Mouse (Mus musculus) kidney, postnatal 25 days (tissue): ENCODE measurements around the gene Gm19402.

Experiments used
- DNase-seq, 2 experiments: peaks; one replicate each; pipeline ENCODE4 v3.0.0; 2021; ENCODE audit warnings: mixed read lengths in 2 of 2

Gm19402 gene

DNA sequence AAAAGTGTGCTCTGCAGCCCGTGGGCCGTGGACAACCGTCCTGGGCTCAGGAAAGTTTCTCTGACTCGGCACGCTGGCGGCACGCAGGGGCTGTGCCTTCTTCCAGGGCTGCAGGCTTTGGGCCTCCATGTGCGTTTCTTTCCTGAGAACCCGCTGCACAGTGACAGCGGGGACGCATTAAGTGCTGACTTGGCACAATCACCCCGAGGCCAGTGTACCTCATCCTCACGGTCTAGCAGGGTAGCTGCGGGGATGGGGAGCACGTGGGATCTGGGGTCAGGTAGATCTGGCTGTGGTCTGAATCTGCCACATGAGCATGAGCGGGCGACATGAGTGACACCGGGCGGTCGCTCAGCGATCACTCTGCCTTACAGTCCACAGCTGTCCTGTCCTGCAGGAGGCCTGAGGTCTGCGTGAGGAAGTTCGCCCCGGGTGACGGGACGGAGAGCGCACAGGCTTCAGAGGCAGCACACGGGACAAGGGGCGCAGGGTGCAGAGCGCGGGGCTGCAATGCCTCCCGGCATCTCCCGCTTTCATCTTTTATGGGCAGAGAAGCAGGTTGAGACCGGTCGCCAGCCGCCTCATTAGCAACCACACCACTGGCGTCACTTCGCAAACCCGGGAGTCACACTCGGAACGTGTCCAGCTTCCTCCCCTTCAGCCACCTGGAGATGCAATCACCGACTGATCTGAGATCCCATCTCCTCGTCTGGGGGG is 26.4 kb downstream of the Gm19402 start:
- DNase-seq, result no peak

DNA sequence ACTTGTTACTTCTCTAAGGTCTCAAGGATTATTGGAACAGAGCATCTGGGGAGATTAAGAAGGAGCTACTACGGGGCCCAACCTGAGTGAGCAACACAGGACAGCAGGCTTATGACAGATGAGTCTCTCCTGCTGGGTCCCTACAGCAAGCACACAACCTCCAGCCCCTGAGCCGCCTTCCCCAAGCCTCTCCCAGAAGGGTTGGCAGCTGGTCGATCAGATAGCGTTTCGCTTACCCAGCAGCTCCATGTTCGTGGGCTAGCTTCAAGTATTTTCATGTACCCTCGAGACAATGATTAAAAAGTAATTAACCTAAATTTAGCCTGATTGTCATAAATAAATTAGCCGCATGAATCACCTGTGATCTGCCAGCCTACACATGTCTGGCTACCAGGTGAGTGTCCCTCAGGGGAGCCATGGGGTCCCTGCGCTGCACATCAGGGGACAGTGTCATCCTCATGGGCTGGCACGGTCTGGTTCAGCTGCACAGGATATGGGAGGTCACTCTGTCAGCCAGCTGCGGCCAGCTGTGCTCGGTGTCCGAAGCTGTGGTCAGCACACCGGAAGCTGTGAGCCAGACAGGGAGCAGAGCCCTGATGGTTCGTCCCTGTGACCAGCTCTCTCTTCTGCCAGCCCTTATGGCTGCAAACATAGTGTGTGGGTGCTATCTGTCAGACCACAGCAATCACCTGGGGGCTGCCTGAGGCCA is 32.1 kb downstream of the Gm19402 start:
- DNase-seq, result peak; percentile 66 to 73

DNA sequence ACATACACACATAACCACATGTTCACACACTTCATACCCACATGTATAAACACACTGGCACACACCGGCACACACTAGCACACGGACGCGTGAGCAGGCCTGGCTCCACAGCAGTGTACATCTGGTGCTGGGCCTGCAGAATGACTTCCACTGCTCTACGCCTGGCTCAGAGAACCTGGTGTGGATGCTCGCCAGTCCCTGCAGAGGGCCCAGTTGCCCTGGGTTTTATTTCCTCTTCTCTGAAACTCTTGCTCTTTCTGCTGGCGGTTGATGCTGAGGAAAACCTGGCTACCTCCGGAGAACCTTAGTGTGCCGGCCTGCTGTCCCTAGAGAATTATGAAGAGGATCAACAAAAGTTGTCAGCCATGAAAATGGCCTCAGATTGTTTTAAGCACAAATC is 38.5 kb downstream of the Gm19402 start:
- no peak for DNase-seq

DNA sequence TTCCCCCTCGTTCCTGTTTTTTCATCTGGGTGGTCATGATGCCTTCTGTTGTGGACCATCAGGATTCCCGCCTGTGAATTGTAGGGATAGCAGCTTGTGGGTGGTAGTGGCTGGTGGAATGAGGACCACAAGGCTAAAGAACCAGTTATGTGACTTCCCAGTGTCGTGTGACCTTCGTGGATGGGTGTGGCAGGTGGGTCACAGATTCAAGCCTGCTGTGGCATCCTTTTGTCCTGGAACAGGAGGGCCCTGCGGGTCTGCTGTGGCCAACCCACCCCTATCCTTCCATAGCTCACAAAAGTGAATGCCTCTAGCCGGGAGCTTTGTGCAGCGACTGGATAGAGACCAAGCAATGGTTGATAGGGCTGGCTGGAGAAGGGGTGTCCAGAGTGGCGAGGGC is 42.7 kb downstream of the Gm19402 start:
- no peak for DNase-seq

DNA sequence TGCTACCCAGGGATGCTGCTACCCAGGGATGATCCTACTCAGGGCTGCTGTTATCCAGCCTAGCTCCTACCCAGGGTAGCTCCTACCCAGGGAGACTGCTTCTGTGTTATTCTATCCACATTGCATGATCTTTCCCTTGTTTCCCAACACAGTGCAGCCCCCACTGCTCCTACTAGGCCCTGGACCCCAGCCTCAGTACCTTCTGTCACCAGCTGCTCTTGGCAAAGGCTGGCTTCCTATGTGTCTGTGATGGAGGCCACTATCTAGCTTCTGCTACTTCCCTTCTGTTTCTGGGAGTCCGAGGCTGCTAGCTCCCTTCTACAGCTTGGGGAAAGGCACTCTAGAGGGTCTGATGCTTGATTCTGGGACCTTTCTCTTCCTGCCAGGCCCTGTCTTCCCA is 43.1 kb downstream of the Gm19402 start:
- DNase-seq, result no peak

DNA sequence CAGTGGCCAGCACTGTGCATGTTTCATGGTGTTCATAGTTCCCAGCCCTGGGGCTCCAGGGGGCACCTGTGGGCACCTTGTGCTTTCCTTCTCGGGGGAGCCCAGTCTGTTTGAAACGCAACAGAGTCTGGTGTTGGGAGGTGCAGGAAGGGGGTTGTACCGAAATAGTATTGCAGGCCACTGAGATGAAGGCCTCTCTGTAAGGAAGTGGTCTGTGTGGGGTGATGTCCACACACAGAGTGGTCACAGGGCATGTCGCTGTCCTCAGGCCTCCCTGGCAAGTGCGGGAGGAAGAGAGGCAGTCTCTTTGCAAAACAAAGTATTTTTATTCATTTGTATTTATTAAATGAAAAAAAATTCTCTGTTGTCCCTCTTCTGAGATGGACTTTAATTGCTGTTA is 45.0 kb downstream of the Gm19402 start:
- DNase-seq, result no peak

DNA sequence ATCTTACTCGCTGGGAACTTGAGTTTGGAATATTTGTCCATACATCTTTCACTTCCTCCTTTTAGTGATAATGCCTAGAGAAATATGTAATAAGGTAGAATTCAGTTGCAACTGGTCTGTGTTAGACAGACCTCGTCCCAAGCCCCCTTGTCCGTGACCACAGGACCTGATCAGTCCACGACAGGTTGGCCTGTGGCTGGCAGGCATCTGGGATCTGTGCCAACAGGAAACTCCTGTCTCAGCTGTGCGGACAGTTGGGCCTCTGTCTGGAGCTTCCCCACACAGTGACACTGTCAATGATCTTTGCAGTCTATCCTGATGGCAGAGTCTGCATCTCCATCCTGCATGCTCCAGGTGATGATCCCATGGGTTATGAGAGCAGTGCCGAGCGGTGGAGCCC is 47.4 kb downstream of the Gm19402 start:
- DNase-seq, result peak in 1 of 2 experiments; percentile 38
